22 mouse cellular contexts compared by ENCODE assay signal in genomic region chr19:56760306-56760940, GRCm38 (mm10). TPM values are rescaled to one million over a fixed set of nuclear protein-coding genes. Genes with fewer than 3 reads are reported as not detected.
A peak's percentile ranks its signal among the peaks of the same experiment; 100 is the strongest.
DNase-seq lines count a peak whose midpoint lies in the region; ATAC-seq and TF ChIP-seq lines count a peak whose summit lies in the region.
"Had no signal": no experiment of that assay in that cellular context is flagged by ENCODE, and none has a peak within 500 bp of the region (broad histone marks: within the 10 kb centered on the region; RNA-seq: fewer than 3 reads in every experiment).

No protein-coding gene starts in this region.

- TF ChIP-seq CTCF in intestine, postnatal 0 days (IDR thresholded peaks at IDR 0.05; ENCODE audit: low read depth) = no peak

- H3K27ac ChIP-seq in heart, embryonic 12.5 days (ENCODE audit: poor library complexity, severe bottlenecking) = no peak overlapping the region
- no peak overlapping the region for H3K27ac ChIP-seq in midbrain, embryonic 11.5 days (ENCODE audit: low read depth, low read length)
- H3K27ac ChIP-seq in midbrain, embryonic 14.5 days (replicated peaks; ENCODE audit: low read depth, low read length) = no peak overlapping the region
- H3K27ac ChIP-seq in forebrain, embryonic 10.5 days = no peak overlapping the region
- H3K27ac ChIP-seq in intestine, postnatal 0 days (ENCODE audit: low read depth, low read length) = no peak overlapping the region
- H3K27ac ChIP-seq: embryonic facial prominence, embryonic 15.5 days; heart, embryonic 10.5 days; hindbrain, postnatal 0 days; macrophage; neural tube, embryonic 15.5 days had no signal

- DNase-seq in heart, adult 18-20 months = peak; percentile 25 to 30
- peak; percentile 65 for DNase-seq in midbrain, embryonic 11.5 days (ENCODE audit: low spot score, missing footprints)
- DNase-seq in midbrain, embryonic 14.5 days = no peak
- peak; percentile 71 for DNase-seq in adrenal gland, postnatal 14 days
- no peak for DNase-seq in forebrain, embryonic 10.5 days (ENCODE audit: extremely low spot score, low spot score)
- DNase-seq: cerebellum, adult 8-10 months; gastrocnemius, postnatal 36 days; kidney, postnatal 36 days; layer of hippocampus, postnatal 36 days had no signal

- H3K27me3 ChIP-seq in heart, embryonic 12.5 days (replicated peaks) = no peaks in the 10 kb centered on the region
- no peaks in the 10 kb centered on the region for H3K27me3 ChIP-seq in midbrain, embryonic 11.5 days (ENCODE audit: control insufficient read depth, insufficient read depth, low read length)
- no peaks in the 10 kb centered on the region for H3K27me3 ChIP-seq in midbrain, embryonic 14.5 days (ENCODE audit: control insufficient read depth, insufficient read depth, low read length)
- no peaks in the 10 kb centered on the region for H3K27me3 ChIP-seq in forebrain, embryonic 10.5 days (ENCODE audit: poor library complexity, severe bottlenecking)
- no peaks in the 10 kb centered on the region for H3K27me3 ChIP-seq in intestine, postnatal 0 days (replicated peaks; ENCODE audit: control insufficient read depth, insufficient read depth, low read length)
- H3K27me3 ChIP-seq: CH12.LX; embryonic facial prominence, embryonic 15.5 days; neural tube, embryonic 15.5 days had no signal

- no peak for ATAC-seq in heart, embryonic 12.5 days (ENCODE audit: insufficient number of reproducible peaks, low FRiP score)
- ATAC-seq in midbrain, embryonic 11.5 days (ENCODE audit: low FRiP score) = no peak
- no peak for ATAC-seq in midbrain, embryonic 14.5 days (ENCODE audit: low FRiP score, low TSS enrichment)
- no peak for ATAC-seq in intestine, postnatal 0 days
- ATAC-seq: activated CD4-positive, CD25-positive, alpha-beta regulatory T cell, adult 4 months; forebrain, embryonic 16.5 days; hindbrain, postnatal 0 days; intestine, embryonic 16.5 days had no signal

- H3K9ac ChIP-seq in heart, embryonic 12.5 days = no peak overlapping the region
- no peak overlapping the region for H3K9ac ChIP-seq in midbrain, embryonic 11.5 days (ENCODE audit: low read length)
- no peak overlapping the region for H3K9ac ChIP-seq in midbrain, embryonic 14.5 days (replicated peaks; ENCODE audit: low read length)
- H3K9ac ChIP-seq in intestine, postnatal 0 days (ENCODE audit: low read depth, low read length) = no peak overlapping the region
- H3K9ac ChIP-seq: embryonic facial prominence, embryonic 15.5 days; neural tube, embryonic 15.5 days had no signal

- H3K36me3 ChIP-seq in heart, embryonic 12.5 days = no peaks in the 10 kb centered on the region
- H3K36me3 ChIP-seq in midbrain, embryonic 11.5 days (ENCODE audit: control insufficient read depth, insufficient read depth, low read length) = no peaks in the 10 kb centered on the region
- H3K36me3 ChIP-seq in midbrain, embryonic 14.5 days (ENCODE audit: control insufficient read depth, insufficient read depth, low read length) = no peaks in the 10 kb centered on the region
- H3K36me3 ChIP-seq in forebrain, embryonic 10.5 days (replicated peaks) = no peaks in the 10 kb centered on the region
- H3K36me3 ChIP-seq in intestine, postnatal 0 days (ENCODE audit: control insufficient read depth, insufficient read depth) = no peaks in the 10 kb centered on the region
- H3K36me3 ChIP-seq: embryonic facial prominence, embryonic 15.5 days; G1E; heart, embryonic 10.5 days; neural tube, embryonic 15.5 days had no signal

- 71% methylated on average over 8 of the region's 8 CpGs for WGBS in heart, embryonic 12.5 days
- WGBS in midbrain, embryonic 11.5 days = 93% methylated on average over 8 of the region's 8 CpGs
- WGBS in midbrain, embryonic 14.5 days = 92% methylated on average over 8 of the region's 8 CpGs
- 89% methylated on average over 8 of the region's 8 CpGs for WGBS in forebrain, embryonic 10.5 days
- WGBS in intestine, postnatal 0 days = 69% methylated on average over 8 of the region's 8 CpGs

- H3K9me3 ChIP-seq in heart, embryonic 12.5 days (replicated peaks) = no peaks in the 10 kb centered on the region
- H3K9me3 ChIP-seq in midbrain, embryonic 11.5 days (ENCODE audit: control insufficient read depth, low read length) = no peaks in the 10 kb centered on the region
- no peaks in the 10 kb centered on the region for H3K9me3 ChIP-seq in midbrain, embryonic 14.5 days (ENCODE audit: control insufficient read depth, low read length)
- no peaks in the 10 kb centered on the region for H3K9me3 ChIP-seq in forebrain, embryonic 10.5 days
- no peaks in the 10 kb centered on the region for H3K9me3 ChIP-seq in intestine, postnatal 0 days (ENCODE audit: control insufficient read depth)
- H3K9me3 ChIP-seq: embryonic facial prominence, embryonic 15.5 days; G1E; heart, embryonic 10.5 days; neural tube, embryonic 15.5 days had no signal

- H3K4me2 ChIP-seq in heart, embryonic 12.5 days = no peak overlapping the region
- no peak overlapping the region for H3K4me2 ChIP-seq in midbrain, embryonic 11.5 days
- H3K4me2 ChIP-seq in midbrain, embryonic 14.5 days (ENCODE audit: low read length) = no peak overlapping the region
- H3K4me2 ChIP-seq in intestine, postnatal 0 days (replicated peaks; ENCODE audit: low read depth) = no peak overlapping the region
- H3K4me2 ChIP-seq: embryonic facial prominence, embryonic 15.5 days; neural tube, embryonic 15.5 days had no signal

- peaks cover 40% of the 10 kb centered on the region for H3K4me1 ChIP-seq in heart, embryonic 12.5 days (replicated peaks)
- H3K4me1 ChIP-seq in midbrain, embryonic 11.5 days (ENCODE audit: control insufficient read depth, insufficient read depth, low read length) = no peaks in the 10 kb centered on the region
- H3K4me1 ChIP-seq in midbrain, embryonic 14.5 days (ENCODE audit: control insufficient read depth, insufficient read depth, low read length) = no peaks in the 10 kb centered on the region
- H3K4me1 ChIP-seq in forebrain, embryonic 10.5 days = no peaks in the 10 kb centered on the region
- H3K4me1 ChIP-seq in intestine, postnatal 0 days (replicated peaks; ENCODE audit: control insufficient read depth, insufficient read depth, low read length) = no peaks in the 10 kb centered on the region
- H3K4me1 ChIP-seq: embryonic facial prominence, embryonic 15.5 days; neural tube, embryonic 15.5 days had no signal

- no peak overlapping the region for H3K4me3 ChIP-seq in heart, embryonic 12.5 days
- no peak overlapping the region for H3K4me3 ChIP-seq in midbrain, embryonic 11.5 days (ENCODE audit: low read depth, low read length)
- no peak overlapping the region for H3K4me3 ChIP-seq in midbrain, embryonic 14.5 days (replicated peaks; ENCODE audit: low read depth, low read length)
- H3K4me3 ChIP-seq in forebrain, embryonic 10.5 days = no peak overlapping the region
- H3K4me3 ChIP-seq in intestine, postnatal 0 days (ENCODE audit: low read depth, low read length) = no peak overlapping the region
- H3K4me3 ChIP-seq: embryonic facial prominence, embryonic 15.5 days; heart, embryonic 10.5 days; neural tube, embryonic 15.5 days had no signal

RNA-seq across cellular contexts. Expression of gene Adrb1, which starts 38.4 kb away (rescaled TPM):
- 10 to 100 TPM; 15.6 to 15.8 TPM for total RNA-seq in heart, adult 18-20 months (2021)
- polyA plus RNA-seq in heart, embryonic 12.5 days (2016; fragmentation: Nextera tagmentation; extraction: Ambion mirVana) = 3.9 and 4.2 TPM in 2 replicates
- 0.15 and 0.28 TPM in 2 replicates for polyA plus RNA-seq in midbrain, embryonic 11.5 days (2014; fragmentation: Nextera tagmentation; extraction: Ambion mirVana)
- polyA plus RNA-seq in midbrain, embryonic 14.5 days (2014; fragmentation: Nextera tagmentation; extraction: Ambion mirVana) = 0.91 and 1.2 TPM in 2 replicates
- total RNA-seq in adrenal gland, postnatal 14 days (2021) = 3.8 and 6.4 TPM in 2 replicates
- polyA plus RNA-seq in forebrain, embryonic 10.5 days (2016; fragmentation: Nextera tagmentation; extraction: Ambion mirVana) = 0.07 and 0.21 TPM in 2 replicates
- polyA plus RNA-seq in intestine, postnatal 0 days (2015; fragmentation: Nextera tagmentation; extraction: Ambion mirVana) = 1.0 and 1.3 TPM in 2 replicates
- total RNA-seq: CH12.LX; common myeloid progenitor, adult 5-6 weeks had no signal
- polyA plus RNA-seq: activated CD4-positive, CD25-positive, alpha-beta regulatory T cell, adult 4 months; G1E had no signal

Comparison
In these comparisons a context has a peak if more than half of its experiments do, and no peak if none do; other contexts are left out.
1. DNase-seq: peak in heart, adult 18-20 months (2 of 2), midbrain, embryonic 11.5 days (single experiment) and adrenal gland, postnatal 14 days (single experiment); none in midbrain, embryonic 14.5 days (single experiment) and forebrain, embryonic 10.5 days (single experiment).